Mouse (Mus musculus) thymus, adult 18-20 months (tissue): ENCODE data around the gene Blcap.
A peak's percentile ranks its signal among the peaks of the same experiment; 100 is the strongest.
"Not testable (repeated sequence)": the region's sequence is repeated elsewhere in the genome, so short reads cannot be mapped to it uniquely, and the experiment has no call there.

ENCODE experiments used
- DNase-seq, 2 experiments: peaks; one replicate each; pipeline ENCODE4 v3.0.0; 2022; ENCODE audit warnings: mixed read lengths in 2 of 2

Gene Blcap

GRCm38 (mm10) chr2:157571224-157571832 is at the start of gene Blcap:
Gene Blcap (minus strand): TSS chr2:157571274.
- DNase-seq, result no peak

GRCm38 (mm10) chr2:157618393-157618792 is 47.3 kb upstream of the Blcap start:
- no peak for DNase-seq

GRCm38 (mm10) chr2:157613997-157614396 is 42.9 kb upstream of the Blcap start:
- DNase-seq, result peak; percentile 19 to 29

- no peak for DNase-seq
Measured at GRCm38 (mm10) chr2:157611735-157612134, 40.7 kb upstream of the Blcap start.

- no peak for DNase-seq
Measured at GRCm38 (mm10) chr2:157607542-157608236, 36.6 kb upstream of the Blcap start.

- DNase-seq, result peak; percentile 33 to 52
Measured at GRCm38 (mm10) chr2:157605025-157605675, 34.1 kb upstream of the Blcap start.

GRCm38 (mm10) chr2:157601435-157601839 is 30.4 kb upstream of the Blcap start:
- DNase-seq, result no peak

GRCm38 (mm10) chr2:157596876-157597566 is 25.9 kb upstream of the Blcap start:
- DNase-seq, result no peak

- not testable (repeated sequence) for DNase-seq
Measured at GRCm38 (mm10) chr2:157585351-157585750, 14.3 kb upstream of the Blcap start.

GRCm38 (mm10) chr2:157572786-157573185 is 1.7 kb upstream of the Blcap start:
- no peak for DNase-seq

GRCm38 (mm10) chr2:157569796-157570485 is 1.1 kb downstream of the Blcap start:
- no peak for DNase-seq

- DNase-seq, result no peak
Measured at GRCm38 (mm10) chr2:157568881-157569280, 2.2 kb downstream of the Blcap start.

GRCm38 (mm10) chr2:157567235-157567961 is 3.7 kb downstream of the Blcap start:
- no peak for DNase-seq

- peak; percentile 66 to 76 for DNase-seq
Measured at GRCm38 (mm10) chr2:157566260-157566952, 4.7 kb downstream of the Blcap start.

GRCm38 (mm10) chr2:157565898-157566259 is 5.2 kb downstream of the Blcap start:
- no peak for DNase-seq

- DNase-seq, result no peak
Measured at GRCm38 (mm10) chr2:157565446-157565845, 5.6 kb downstream of the Blcap start.

- DNase-seq, result no peak
Measured at GRCm38 (mm10) chr2:157564723-157565122, 6.4 kb downstream of the Blcap start.

GRCm38 (mm10) chr2:157563031-157563430 is 8.0 kb downstream of the Blcap start:
- DNase-seq, result no peak

GRCm38 (mm10) chr2:157561165-157561836 is 9.8 kb downstream of the Blcap start:
- DNase-seq, result no peak

- no peak for DNase-seq
Measured at GRCm38 (mm10) chr2:157560302-157560701, 10.8 kb downstream of the Blcap start.

- no peak for DNase-seq
Measured at GRCm38 (mm10) chr2:157559858-157560257, 11.2 kb downstream of the Blcap start, which contains the start of gene Nnat. Gene Nnat (plus strand): TSS chr2:157560078.
